Mouse (Mus musculus) myocyte (in vitro differentiated cells): Measurements from ENCODE around the gene Zbp1.

ENCODE experiments used
- CEBPB ChIP-seq: IDR thresholded peaks from 2 replicates; pipeline ENCODE4 v1.6.1; 2011; ENCODE audit warnings: mild to moderate bottlenecking, moderate library complexity; ENCODE audit not compliant: poor library complexity, insufficient read depth, severe bottlenecking
- E2F4 ChIP-seq: IDR thresholded peaks from one replicate; pipeline ENCODE4 v1.6.1; 2011; ENCODE audit warnings: mild to moderate bottlenecking, control low read depth, moderate library complexity; ENCODE audit not compliant: insufficient read depth
- MAX ChIP-seq: IDR thresholded peaks from one replicate; pipeline ENCODE4 v1.6.1; 2011; ENCODE audit warnings: low read depth, mild to moderate bottlenecking, control low read depth
- MYOD1 ChIP-seq, 3 experiments: IDR thresholded peaks; one replicate each; pipeline ENCODE4 v1.6.1; 2011; ENCODE audit warnings: control low read depth in 2 of 3, low read depth in 2 of 3, mild to moderate bottlenecking in 2 of 3, moderate library complexity in 1 of 3; ENCODE audit not compliant: insufficient read length in 2 of 3, control insufficient read depth in 1 of 3
- MYOG ChIP-seq, 3 experiments: IDR thresholded peaks; one replicate each; pipeline ENCODE4 v1.6.1; 2011; ENCODE audit warnings: control low read depth in 2 of 3, low read depth in 2 of 3, mild to moderate bottlenecking in 2 of 3; ENCODE audit not compliant: insufficient read length in 2 of 3, control insufficient read depth in 1 of 3, insufficient read depth in 1 of 3
- POLR2A ChIP-seq: IDR thresholded peaks from one replicate; pipeline ENCODE4 v1.6.1; 2011; ENCODE audit warnings: low read depth, mild to moderate bottlenecking, control low read depth, moderate library complexity; ENCODE audit not compliant: insufficient read length
- POLR2AphosphoS2 ChIP-seq: IDR thresholded peaks from one replicate; pipeline ENCODE4 v1.6.1; 2011; ENCODE audit warnings: low read depth, control low read depth; ENCODE audit not compliant: insufficient read length
- REST ChIP-seq: IDR thresholded peaks from one replicate; pipeline ENCODE4 v1.6.1; 2011; ENCODE audit warnings: mild to moderate bottlenecking, control low read depth, moderate library complexity; ENCODE audit not compliant: insufficient read depth, insufficient read length
- SRF ChIP-seq: IDR thresholded peaks from one replicate; pipeline ENCODE4 v1.6.1; 2011; ENCODE audit warnings: low read depth; ENCODE audit not compliant: control insufficient read depth, insufficient read length
- TCF12 ChIP-seq: IDR thresholded peaks from one replicate; pipeline ENCODE4 v1.6.1; 2011; ENCODE audit warnings: mild to moderate bottlenecking, control low read depth; ENCODE audit not compliant: poor library complexity, insufficient read depth, severe bottlenecking
- TCF3 ChIP-seq: IDR thresholded peaks from one replicate; pipeline ENCODE4 v1.6.1; 2011; ENCODE audit warnings: low read depth, control low read depth; ENCODE audit not compliant: insufficient read length
- USF1 ChIP-seq: IDR thresholded peaks from one replicate; pipeline ENCODE4 v1.6.1; 2011; ENCODE audit warnings: low read depth, mild to moderate bottlenecking, control low read depth, moderate library complexity

DNA sequence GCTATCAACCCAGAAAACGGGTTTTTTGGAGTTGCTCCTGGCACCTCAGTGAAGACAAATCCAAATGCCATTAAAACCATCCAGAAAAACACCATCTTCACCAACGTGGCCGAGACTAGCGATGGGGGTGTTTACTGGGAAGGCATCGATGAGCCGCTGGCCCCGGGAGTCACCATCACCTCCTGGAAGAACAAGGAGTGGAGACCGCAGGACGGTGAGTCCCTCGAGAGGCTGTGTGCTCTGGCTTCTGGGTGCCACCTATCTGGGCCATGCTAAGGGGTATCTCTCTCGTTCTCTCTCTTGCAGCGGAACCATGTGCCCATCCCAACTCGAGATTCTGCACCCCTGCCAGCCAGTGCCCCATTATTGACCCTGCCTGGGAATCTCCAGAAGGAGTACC lies 61.8 kb downstream of the Zbp1 start:
- TF ChIP-seq POLR2A: no peak
- no peak for TF ChIP-seq MYOG (IDR thresholded peaks at IDR 0.05; ENCODE audit: control insufficient read depth in 1 of 3, insufficient read depth in 1 of 3, insufficient read length in 2 of 3, low read depth in 2 of 3)
- TF ChIP-seq REST: no peak
- no peak for TF ChIP-seq USF1
- no peak for TF ChIP-seq E2F4
- TF ChIP-seq CEBPB: no peak
- no peak for TF ChIP-seq SRF
- no peak for TF ChIP-seq TCF3
- TF ChIP-seq POLR2AphosphoS2: no peak
- TF ChIP-seq TCF12: no peak
- no peak for TF ChIP-seq MAX
- TF ChIP-seq MYOD1 (IDR thresholded peaks at IDR 0.05; ENCODE audit: control insufficient read depth in 1 of 3, insufficient read length in 2 of 3, low read depth in 2 of 3): no peak
